In the genomic region with DNA sequence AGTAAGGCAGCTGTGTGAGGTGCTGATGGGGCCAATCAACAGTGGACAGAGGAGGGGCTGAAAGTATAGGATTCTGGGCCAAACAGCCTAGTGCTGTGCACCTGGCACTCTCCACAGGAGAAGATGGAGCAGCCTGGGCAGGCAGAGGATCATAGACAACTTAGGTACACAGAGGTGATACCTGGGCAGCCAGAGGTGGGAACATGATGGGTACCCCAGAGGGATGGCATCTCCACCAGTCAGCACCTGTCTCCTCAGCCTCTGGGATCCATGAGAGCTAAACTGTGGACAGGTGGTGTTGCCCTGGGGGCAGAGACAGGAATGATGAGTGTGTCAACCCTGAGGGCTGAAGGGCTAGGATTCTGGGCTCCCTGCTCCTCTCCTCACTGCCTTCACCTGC, we compare ENCODE assay signal across 22 mouse cellular contexts.
"Had no signal": no experiment of that assay in that cellular context is flagged by ENCODE, and none has a peak within 500 bp of the region (broad histone marks: within the 10 kb centered on the region; RNA-seq: fewer than 3 reads in every experiment).

No protein-coding gene starts in this region.

- H3K4me1 ChIP-seq: neural tube, embryonic 12.5 days; stomach, embryonic 15.5 days had no signal

- H3K9ac ChIP-seq: liver, embryonic 13.5 days; liver, embryonic 15.5 days; liver, postnatal 0 days; lung, embryonic 15.5 days; neural tube, embryonic 12.5 days; stomach, embryonic 15.5 days had no signal

- H3K27ac ChIP-seq: liver, embryonic 13.5 days; liver, embryonic 15.5 days; lung, embryonic 15.5 days; macrophage; neural tube, embryonic 12.5 days; stomach, embryonic 15.5 days; stomach, postnatal 0 days had no signal

- H3K9me3 ChIP-seq: liver, embryonic 13.5 days; liver, embryonic 15.5 days; lung, embryonic 15.5 days; megakaryocyte, embryonic 14.5 days; neural tube, embryonic 12.5 days; stomach, embryonic 15.5 days had no signal

- DNase-seq: liver; liver, embryonic 13.5 days; liver, postnatal 0 days; lung, adult 2 months; lung, postnatal 14 days; lung, postnatal 36 days; midbrain, embryonic 14.5 days; retina, postnatal 1 day; right cerebral cortex, adult 18-20 months; right cerebral cortex, postnatal 25 days; right cerebral cortex, postnatal 4 days; thymus, adult 2 months; thymus, postnatal 36 days had no signal

- H3K4me3 ChIP-seq: liver, embryonic 13.5 days; liver, embryonic 15.5 days; lung, embryonic 15.5 days; neural tube, embryonic 12.5 days; stomach, embryonic 15.5 days had no signal

- H3K27me3 ChIP-seq: lung, embryonic 15.5 days; megakaryocyte, embryonic 14.5 days; stomach, embryonic 15.5 days had no signal

- H3K36me3 ChIP-seq: liver, embryonic 13.5 days; liver, embryonic 15.5 days; lung, embryonic 15.5 days; neural tube, embryonic 12.5 days; stomach, embryonic 15.5 days had no signal

- ATAC-seq: liver, postnatal 0 days; lung, postnatal 0 days had no signal

- H3K4me2 ChIP-seq: liver, embryonic 11.5 days; liver, embryonic 13.5 days; liver, embryonic 15.5 days; lung, embryonic 15.5 days; neural tube, embryonic 12.5 days; stomach, embryonic 15.5 days had no signal
